Mouse (Mus musculus): ENCODE data around the gene Rtkn2. TPM values are rescaled to one million over a fixed set of nuclear protein-coding genes. Genes with fewer than 3 reads are reported as not detected.
A peak's percentile ranks its signal among the peaks of the same experiment; 100 is the strongest.

The Rtkn2 gene
- polyA plus RNA-seq, 1 experiment from 2014 or later, result 9.1 TPM

DNA sequence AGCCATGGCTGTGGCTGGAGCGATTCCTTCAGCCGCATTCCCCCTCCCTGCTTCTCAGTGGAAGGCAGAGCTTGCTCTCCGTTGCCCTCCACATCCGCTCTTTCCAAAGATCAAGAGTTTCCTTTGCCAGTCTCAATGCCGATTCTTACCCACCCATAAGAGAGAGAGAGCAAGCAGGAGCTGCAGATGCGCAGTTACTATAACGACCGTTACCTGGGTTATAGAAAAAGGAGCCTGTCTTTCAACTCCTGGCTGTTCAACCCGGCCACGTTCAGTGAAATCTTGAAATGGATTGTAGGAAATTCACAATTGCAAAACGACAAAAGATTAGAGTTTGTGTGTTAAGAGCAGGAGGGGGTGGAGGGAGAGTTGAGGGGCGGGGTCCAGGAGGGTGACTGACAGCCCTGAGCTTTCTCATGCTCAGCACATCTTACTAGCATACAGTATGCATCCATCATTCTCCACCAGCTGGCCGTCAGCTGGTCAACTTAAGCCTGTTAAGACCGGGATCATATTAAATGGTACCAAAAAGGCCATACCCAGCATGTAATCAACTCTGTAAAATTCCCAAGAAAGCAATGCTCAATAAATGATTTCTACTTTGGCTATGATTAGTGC is 72.1 kb downstream of the Rtkn2 start:
- WGBS, result 89% methylated on average over 14 of the region's 14 CpGs
- Histone ChIP-seq H3K4me2 (replicated peaks; ENCODE audit: low read depth, low read length) (no peak overlapping the region), H3K4me1 (ENCODE audit: control insufficient read depth, insufficient read depth, low read length) (no peaks in the 10 kb centered on the region), H3K27me3 (ENCODE audit: control insufficient read depth, insufficient read depth, low read length) (no peaks in the 10 kb centered on the region), H3K27ac (ENCODE audit: low read length) (no peak overlapping the region), H3K36me3 (ENCODE audit: control insufficient read depth, insufficient read depth, low read length) (no peaks in the 10 kb centered on the region), H3K9ac (replicated peaks; ENCODE audit: low read depth, low read length) (no peak overlapping the region), H3K4me3 (ENCODE audit: low read depth, low read length) (no peak overlapping the region), H3K9me3 (ENCODE audit: control insufficient read depth, low read depth, low read length) (no peaks in the 10 kb centered on the region)
- ATAC-seq (ENCODE audit: insufficient number of reproducible peaks, insufficient read depth, low FRiP score, low read depth), result no peak

DNA sequence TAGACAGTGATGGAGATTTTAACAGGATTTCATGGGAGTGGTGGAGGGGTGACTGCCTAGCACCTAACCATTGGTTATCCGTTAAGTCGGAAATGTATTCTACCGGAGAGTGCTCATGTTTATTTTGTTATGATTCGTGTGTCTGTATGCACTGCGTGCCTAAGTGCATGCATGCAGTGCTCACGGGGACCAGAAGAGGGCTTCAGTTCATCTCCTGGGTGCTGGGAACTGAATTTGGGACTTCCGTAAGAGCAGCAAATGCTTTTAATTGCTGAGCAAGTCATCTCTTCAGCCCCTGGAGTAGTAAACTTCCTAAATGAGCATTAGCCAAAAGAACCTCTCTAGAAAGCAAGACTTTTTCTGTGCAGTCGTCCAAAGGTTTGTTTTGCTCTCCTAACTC is 72.9 kb downstream of the Rtkn2 start:
- ATAC-seq (ENCODE audit: insufficient number of reproducible peaks, insufficient read depth, low FRiP score, low read depth), result no peak
- no peak overlapping the region for H3K4me2 ChIP-seq (replicated peaks; ENCODE audit: low read depth, low read length)
- no peaks in the 10 kb centered on the region for H3K36me3 ChIP-seq (ENCODE audit: control insufficient read depth, insufficient read depth, low read length)
- WGBS, result 90% methylated on average over 8 of the region's 8 CpGs
- no peak overlapping the region for H3K4me3 ChIP-seq (ENCODE audit: low read depth, low read length)
- H3K27ac ChIP-seq (ENCODE audit: low read length), result no peak overlapping the region
- H3K9ac ChIP-seq (replicated peaks; ENCODE audit: low read depth, low read length), result no peak overlapping the region
- H3K9me3 ChIP-seq (ENCODE audit: control insufficient read depth, low read depth, low read length), result no peaks in the 10 kb centered on the region
- no peaks in the 10 kb centered on the region for H3K4me1 ChIP-seq (ENCODE audit: control insufficient read depth, insufficient read depth, low read length)
- no peaks in the 10 kb centered on the region for H3K27me3 ChIP-seq (ENCODE audit: control insufficient read depth, insufficient read depth, low read length)

DNA sequence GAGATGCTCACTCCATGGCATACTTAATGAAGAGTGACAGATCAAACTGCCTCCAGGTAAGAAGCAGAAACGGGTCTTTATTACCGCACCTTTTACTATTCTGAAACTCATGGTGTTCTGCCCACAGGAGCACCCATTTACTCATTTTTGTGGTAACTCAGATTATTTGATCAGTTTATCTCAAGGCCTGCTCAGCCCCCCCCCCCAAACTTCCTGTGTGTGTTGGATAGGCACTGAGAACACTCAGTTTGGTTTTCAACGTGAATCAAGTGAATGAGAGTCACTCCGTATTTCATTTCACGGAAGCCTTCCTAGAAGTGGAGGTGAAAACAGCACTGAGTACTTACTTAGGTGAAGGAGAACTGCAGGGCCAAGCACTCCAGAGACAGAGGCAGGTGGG is 74.8 kb downstream of the Rtkn2 start:
- H3K9me3 ChIP-seq (ENCODE audit: control insufficient read depth, low read depth, low read length), result no peaks in the 10 kb centered on the region; the same call in 1 of the 2 replicates

GRCm38 (mm10) chr10:68054706-68055105 is 75.3 kb downstream of the Rtkn2 start:
- Histone ChIP-seq H3K36me3 (ENCODE audit: control insufficient read depth, insufficient read depth, low read length) (no peaks in the 10 kb centered on the region), H3K4me1 (ENCODE audit: control insufficient read depth, insufficient read depth, low read length) (no peaks in the 10 kb centered on the region), H3K9ac (replicated peaks; ENCODE audit: low read depth, low read length) (no peak overlapping the region), H3K9me3 (ENCODE audit: control insufficient read depth, low read depth, low read length) (no peaks in the 10 kb centered on the region; the same call in 1 of the 2 replicates), H3K4me2 (replicated peaks; ENCODE audit: low read depth, low read length) (no peak overlapping the region), H3K4me3 (ENCODE audit: low read depth, low read length) (no peak overlapping the region), H3K27me3 (ENCODE audit: control insufficient read depth, insufficient read depth, low read length) (no peaks in the 10 kb centered on the region), H3K27ac (ENCODE audit: low read length) (no peak overlapping the region)
- 88% methylated on average over 6 of the region's 6 CpGs for WGBS
- no peak for ATAC-seq (ENCODE audit: insufficient number of reproducible peaks, insufficient read depth, low FRiP score, low read depth)

More for the DNA sequence above, 74.8 kb downstream of the Rtkn2 start:
- H3K4me3 ChIP-seq (ENCODE audit: low read depth, low read length), result no peak overlapping the region
- H3K36me3 ChIP-seq (ENCODE audit: control insufficient read depth, insufficient read depth, low read length), result no peaks in the 10 kb centered on the region
- H3K4me2 ChIP-seq (replicated peaks; ENCODE audit: low read depth, low read length), result no peak overlapping the region
- no peak overlapping the region for H3K27ac ChIP-seq (ENCODE audit: low read length)
- no peak for ATAC-seq (ENCODE audit: insufficient number of reproducible peaks, insufficient read depth, low FRiP score, low read depth)
- 88% methylated on average over 5 of the region's 5 CpGs for WGBS
- H3K4me1 ChIP-seq (ENCODE audit: control insufficient read depth, insufficient read depth, low read length), result no peaks in the 10 kb centered on the region
- no peak overlapping the region for H3K9ac ChIP-seq (replicated peaks; ENCODE audit: low read depth, low read length)
- H3K27me3 ChIP-seq (ENCODE audit: control insufficient read depth, insufficient read depth, low read length), result no peaks in the 10 kb centered on the region

DNA sequence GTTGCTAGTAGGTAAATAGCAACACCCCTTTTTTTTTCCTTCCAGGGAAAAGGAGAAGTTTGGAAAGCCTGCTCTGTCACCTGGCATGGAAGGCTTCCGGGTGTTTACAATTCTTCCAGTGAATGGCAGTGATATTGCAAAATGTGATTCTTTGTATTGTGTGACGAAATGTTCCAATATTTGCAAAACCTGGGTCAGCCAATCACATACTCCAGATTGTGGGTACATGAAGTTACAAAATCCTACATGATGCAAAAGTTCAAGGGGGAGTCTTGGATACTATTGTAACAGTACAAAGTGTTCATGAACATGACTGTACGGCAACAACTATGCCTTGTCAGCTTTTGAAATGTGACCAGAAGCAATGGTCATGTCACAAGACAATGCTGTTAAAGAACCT is 78.5 kb downstream of the Rtkn2 start:
- Histone ChIP-seq H3K9ac (replicated peaks; ENCODE audit: low read depth, low read length) (no peak overlapping the region), H3K36me3 (ENCODE audit: control insufficient read depth, insufficient read depth, low read length) (no peaks in the 10 kb centered on the region), H3K27ac (ENCODE audit: low read length) (no peak overlapping the region), H3K4me3 (ENCODE audit: low read depth, low read length) (no peak overlapping the region), H3K27me3 (ENCODE audit: control insufficient read depth, insufficient read depth, low read length) (no peaks in the 10 kb centered on the region), H3K4me1 (ENCODE audit: control insufficient read depth, insufficient read depth, low read length) (0 out of 2 replicates have a peak, but pooled peaks cover 6% of the 10 kb centered on the region), H3K9me3 (ENCODE audit: control insufficient read depth, low read depth, low read length) (no peaks in the 10 kb centered on the region; the same call in 1 of the 2 replicates), H3K4me2 (replicated peaks; ENCODE audit: low read depth, low read length) (no peak overlapping the region)
- ATAC-seq (ENCODE audit: insufficient number of reproducible peaks, insufficient read depth, low FRiP score, low read depth), result no peak
- WGBS, result 86% methylated on average over 3 of the region's 3 CpGs

DNA sequence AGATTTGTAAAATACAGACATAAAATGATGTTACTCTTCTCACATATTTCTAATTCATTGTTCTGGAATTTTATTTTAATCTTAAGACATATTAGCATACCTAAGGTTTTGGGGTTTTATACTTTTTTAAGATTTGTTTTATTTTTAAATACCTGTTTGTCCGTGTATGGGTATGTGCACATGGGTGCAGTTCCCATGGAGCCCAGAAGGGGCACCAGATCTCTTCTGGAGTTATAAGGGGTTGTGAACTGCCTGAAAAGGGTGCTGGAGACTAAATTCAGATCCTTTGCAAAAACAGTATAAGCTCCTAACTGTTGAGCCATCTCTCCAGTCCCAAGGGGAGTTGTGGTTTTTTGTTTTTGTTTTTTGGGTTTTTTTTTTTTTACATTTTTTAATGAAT is 79.0 kb downstream of the Rtkn2 start:
- Histone ChIP-seq H3K27ac (ENCODE audit: low read length) (no peak overlapping the region), H3K9ac (replicated peaks; ENCODE audit: low read depth, low read length) (no peak overlapping the region), H3K36me3 (ENCODE audit: control insufficient read depth, insufficient read depth, low read length) (no peaks in the 10 kb centered on the region), H3K9me3 (ENCODE audit: control insufficient read depth, low read depth, low read length) (no peaks in the 10 kb centered on the region; the same call in 1 of the 2 replicates), H3K4me2 (replicated peaks; ENCODE audit: low read depth, low read length) (no peak overlapping the region), H3K4me1 (ENCODE audit: control insufficient read depth, insufficient read depth, low read length) (0 out of 2 replicates have a peak, but pooled peaks cover 6% of the 10 kb centered on the region), H3K27me3 (ENCODE audit: control insufficient read depth, insufficient read depth, low read length) (no peaks in the 10 kb centered on the region), H3K4me3 (ENCODE audit: low read depth, low read length) (no peak overlapping the region)
- WGBS, result 95% methylated on average over 1 of the region's 1 CpGs
- ATAC-seq (ENCODE audit: insufficient number of reproducible peaks, insufficient read depth, low FRiP score, low read depth), result no peak

GRCm38 (mm10) chr10:68060590-68061248 is 81.3 kb downstream of the Rtkn2 start:
- ATAC-seq (ENCODE audit: insufficient number of reproducible peaks, insufficient read depth, low FRiP score, low read depth), result 0 out of 2 replicates have a peak, but pooled peaks have one; percentile 14
- WGBS, result 32% methylated on average over 16 of the region's 16 CpGs
- Histone ChIP-seq H3K4me1 (ENCODE audit: control insufficient read depth, insufficient read depth, low read length) (0 out of 2 replicates have a peak, but pooled peaks cover 8% of the 10 kb centered on the region), H3K4me2 (replicated peaks; ENCODE audit: low read depth, low read length) (peak overlapping the region; percentile 24; the same call in 1 of the 2 replicates), H3K27me3 (ENCODE audit: control insufficient read depth, insufficient read depth, low read length) (no peaks in the 10 kb centered on the region), H3K9me3 (ENCODE audit: control insufficient read depth, low read depth, low read length) (no peaks in the 10 kb centered on the region; the same call in 1 of the 2 replicates), H3K4me3 (ENCODE audit: low read depth, low read length) (no peak overlapping the region), H3K9ac (replicated peaks; ENCODE audit: low read depth, low read length) (no peak overlapping the region), H3K27ac (ENCODE audit: low read length) (peak overlapping the region; percentile 78), H3K36me3 (ENCODE audit: control insufficient read depth, insufficient read depth, low read length) (no peaks in the 10 kb centered on the region)

DNA sequence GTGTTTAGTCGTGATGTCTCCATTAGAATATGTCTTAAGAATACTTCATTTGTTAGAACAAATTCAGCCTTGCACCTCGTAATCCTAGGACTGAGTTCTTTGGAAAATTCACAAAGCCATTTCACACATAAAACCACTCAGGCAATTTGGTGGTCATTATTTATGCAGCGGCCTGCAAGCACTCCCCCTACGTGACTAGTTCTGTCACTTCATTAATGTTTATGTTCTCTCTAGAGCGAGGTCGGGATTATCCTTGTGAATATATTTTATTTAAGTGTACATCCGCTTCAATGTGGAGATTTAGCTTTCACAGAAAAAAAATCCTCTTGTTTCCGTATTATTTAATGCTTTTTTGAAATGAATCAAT is 81.9 kb downstream of the Rtkn2 start:
- ATAC-seq (ENCODE audit: insufficient number of reproducible peaks, insufficient read depth, low FRiP score, low read depth), result 0 out of 2 replicates have a peak, but pooled peaks have one; percentile 4
- H3K27ac ChIP-seq (ENCODE audit: low read length), result peak overlapping the region; percentile 78
- no peak overlapping the region for H3K9ac ChIP-seq (replicated peaks; ENCODE audit: low read depth, low read length)
- no peaks in the 10 kb centered on the region; the same call in 1 of the 2 replicates for H3K9me3 ChIP-seq (ENCODE audit: control insufficient read depth, low read depth, low read length)
- WGBS, result 32% methylated on average over 8 of the region's 8 CpGs
- H3K36me3 ChIP-seq (ENCODE audit: control insufficient read depth, insufficient read depth, low read length), result no peaks in the 10 kb centered on the region
- H3K4me1 ChIP-seq (ENCODE audit: control insufficient read depth, insufficient read depth, low read length), result 0 out of 2 replicates have a peak, but pooled peaks cover 8% of the 10 kb centered on the region
- H3K4me3 ChIP-seq (ENCODE audit: low read depth, low read length), result no peak overlapping the region
- peak overlapping the region; percentile 24; the same call in 1 of the 2 replicates for H3K4me2 ChIP-seq (replicated peaks; ENCODE audit: low read depth, low read length)
- no peaks in the 10 kb centered on the region for H3K27me3 ChIP-seq (ENCODE audit: control insufficient read depth, insufficient read depth, low read length)

Measured in stomach, embryonic 14.5 days (tissue).